Mouse (Mus musculus) hematopoietic multipotent progenitor cell, adult 10-12 weeks (in vitro differentiated cells): ENCODE measurements around the gene Vmn2r120. TPM values are rescaled to one million over a fixed set of nuclear protein-coding genes. Genes with fewer than 3 reads are reported as not detected.

ENCODE experiments used
- polyA plus RNA-seq: library from polyadenylated mRNA; stranded (reverse); fragments of >175 nt; gene quantifications from 2 replicates; pipeline ENCODE4 v1.2.3, GENCODE M21; 2012; ENCODE audit warnings: low replicate concordance

The Vmn2r120 gene
- polyA plus RNA-seq: not detected in 2 replicates

DNA sequence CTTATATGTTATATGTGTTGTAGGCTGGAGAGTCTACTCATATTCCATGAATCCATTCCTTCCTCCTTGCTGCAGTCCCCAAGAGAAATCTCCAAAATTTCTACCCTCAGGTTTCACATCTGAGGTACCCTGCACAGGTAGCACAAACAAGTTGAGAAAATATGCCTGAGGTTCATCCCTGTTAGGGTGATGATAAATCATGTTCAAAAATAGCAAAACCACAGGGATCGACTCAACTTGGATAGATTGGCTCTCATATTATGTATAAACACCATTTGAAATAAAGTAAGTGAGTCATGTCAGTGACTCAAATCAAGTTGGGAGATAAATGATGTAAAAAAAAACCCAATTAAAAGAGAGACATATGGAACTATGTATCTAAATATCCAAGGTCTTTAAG is at the start of gene Vmn2r120:
Gene Vmn2r120 (minus strand): TSS at position 101 of the 400 bp plus-strand sequence.

Other genes with a start within 250 kb of the Vmn2r120 start
- 2.9 and 5.6 TPM in 2 replicates for gene Adgre1, start 186.8 kb downstream of the Vmn2r120 start, polyA plus RNA-seq
- not detected in 2 replicates for gene Gm21834, start 196.7 kb upstream of the Vmn2r120 start, polyA plus RNA-seq
- not detected in 2 replicates for gene Cntnap5c, start 224.1 kb upstream of the Vmn2r120 start, polyA plus RNA-seq